24 mouse cellular contexts compared by ENCODE assay signal in genomic region chr14:19992873-19993569, GRCm38 (mm10). TPM values are rescaled to one million over a fixed set of nuclear protein-coding genes. Genes with fewer than 3 reads are reported as not detected.
DNase-seq lines count a peak whose midpoint lies in the region; ATAC-seq and TF ChIP-seq lines count a peak whose summit lies in the region.
"Had no signal": no experiment of that assay in that cellular context is flagged by ENCODE, and none has a peak within 500 bp of the region (broad histone marks: within the 10 kb centered on the region; RNA-seq: fewer than 3 reads in every experiment).

No protein-coding gene starts in this region.

- DNase-seq in 416B (ENCODE audit: low read depth) (peak; percentile 56), G1E (ENCODE audit: low spot score) (no peak)
- peak; percentile 52 for DNase-seq in CD4-positive, CD25-positive, alpha-beta regulatory T cell, adult 2 months (ENCODE audit: low read depth, low spot score)
- no peak for DNase-seq in right cerebral cortex, postnatal 25 days
- no peak for DNase-seq in cerebellum, adult 18-20 months
- no peak for DNase-seq in adrenal gland, postnatal 36 days
- DNase-seq: adrenal gland, adult 8-10 months; cerebellum, adult 11-12 months; cerebellum, adult 9-11 months; cerebellum, postnatal 36 days; embryo, embryonic 11 days; gastrocnemius, postnatal 36 days; heart, adult 2 months; heart, postnatal 14 days; kidney, adult 11 months; kidney, adult 9 months had no signal

- no peaks in the 10 kb centered on the region for H3K9me3 ChIP-seq in G1E (replicated peaks)
- H3K9me3 ChIP-seq: embryonic facial prominence, embryonic 15.5 days; forebrain, embryonic 15.5 days; heart, embryonic 15.5 days; hindbrain, embryonic 10.5 days; hindbrain, embryonic 15.5 days had no signal

- no peak for TF ChIP-seq CTCF in G1E (IDR thresholded peaks at IDR 0.05; ENCODE audit: low read depth, low read length)

- ATAC-seq in G1E (ENCODE audit: extremely low read depth, insufficient number of reproducible peaks, low FRiP score, poor library complexity, severe bottlenecking): peak; percentile 58
- peak; percentile 45 for ATAC-seq in common myeloid progenitor, adult 5-6 weeks (replicated peaks; ENCODE audit: low read depth, poor library complexity, severe bottlenecking)
- ATAC-seq in megakaryocyte, adult 5-6 weeks (ENCODE audit: poor library complexity, severe bottlenecking): no peak
- ATAC-seq: forebrain, embryonic 15.5 days had no signal

- no peak overlapping the region for H3K4me3 ChIP-seq in G1E (ENCODE audit: low read depth, low read length)
- H3K4me3 ChIP-seq: embryonic facial prominence, embryonic 15.5 days; erythroblast, embryonic 14.5 days; forebrain, embryonic 15.5 days; heart, adult 2 months; heart, embryonic 15.5 days; hindbrain, embryonic 10.5 days; hindbrain, embryonic 15.5 days had no signal

- no peaks in the 10 kb centered on the region for H3K36me3 ChIP-seq in G1E (replicated peaks)
- H3K36me3 ChIP-seq: embryonic facial prominence, embryonic 15.5 days; forebrain, embryonic 15.5 days; heart, embryonic 15.5 days; hindbrain, embryonic 10.5 days; hindbrain, embryonic 15.5 days had no signal

- H3K4me1 ChIP-seq in G1E (ENCODE audit: insufficient read depth, low read depth, low read length): peaks cover 15% of the 10 kb centered on the region
- H3K4me1 ChIP-seq: embryonic facial prominence, embryonic 15.5 days; heart, embryonic 15.5 days had no signal

- peaks cover 32% of the 10 kb centered on the region for H3K27me3 ChIP-seq in G1E (ENCODE audit: insufficient read depth, low read length)
- H3K27me3 ChIP-seq: embryonic facial prominence, embryonic 15.5 days; forebrain, embryonic 15.5 days; heart, embryonic 15.5 days; hindbrain, embryonic 15.5 days had no signal

RNA-seq across cellular contexts. Expression of gene Gng2, which starts 15.6 kb away (rescaled TPM):
- total RNA-seq in G1E (2014; fragmentation: Nextera tagmentation) (85.9 and 90.4 TPM in 2 replicates), G1E (2017) (280 and 293 TPM in 2 replicates)
- 3.4 and 4.3 TPM in 2 replicates for polyA plus RNA-seq in G1E (2012)
- 38.7 TPM in 2 replicates for total RNA-seq in common myeloid progenitor, adult 5-6 weeks (2017)
- 10 to 100 TPM; 28.6 to 33.5 TPM for total RNA-seq in adrenal gland, postnatal 36 days (2021)
- total RNA-seq in megakaryocyte, adult 5-6 weeks (2015): 165 and 177 TPM in 2 replicates
- 74.5 and 87.6 TPM in 2 replicates for total RNA-seq in megakaryocyte, adult 5-6 weeks (2017)
- polyA plus RNA-seq: erythroblast, embryonic 14.5 days had no signal

Comparison
In these comparisons a context has a peak if more than half of its experiments do, and no peak if none do; other contexts are left out.
1. DNase-seq: peak in 416B (single experiment) and CD4-positive, CD25-positive, alpha-beta regulatory T cell, adult 2 months (single experiment); none in G1E (single experiment), right cerebral cortex, postnatal 25 days (single experiment), cerebellum, adult 18-20 months (0 of 2) and adrenal gland, postnatal 36 days (0 of 2).